Mouse (Mus musculus): ENCODE data around the gene Zbtb42. TPM values are rescaled to one million over a fixed set of nuclear protein-coding genes. Genes with fewer than 3 reads are reported as not detected.
A peak's percentile ranks its signal among the peaks of the same experiment; 100 is the strongest.

The Zbtb42 gene
- polyA plus RNA-seq, 1 experiment from 2014 or later, result 4.9 TPM

DNA sequence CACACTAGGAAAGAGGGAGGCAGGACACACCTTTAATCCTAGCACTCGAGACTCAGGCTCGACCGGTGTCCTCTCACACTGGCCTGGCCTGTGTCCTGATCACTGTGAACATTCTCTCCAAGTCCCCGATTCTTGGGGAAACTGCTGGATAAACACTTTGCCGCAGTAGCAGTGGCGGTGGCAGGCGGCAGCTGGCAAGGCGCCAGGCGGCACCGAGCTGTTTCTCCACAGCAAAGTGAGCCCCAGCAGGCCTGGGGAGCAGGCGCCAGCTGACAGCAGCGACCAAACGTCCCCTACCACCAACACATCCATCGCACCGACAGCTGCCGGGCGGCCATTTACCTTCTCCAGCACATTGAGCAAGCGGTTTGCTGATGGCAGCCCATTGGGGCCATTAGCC is 13.2 kb upstream of the Zbtb42 start:
- 19% methylated on average over 18 of the region's 18 CpGs for WGBS
- Histone ChIP-seq H3K4me1 (ENCODE audit: control insufficient read depth, insufficient read depth, low read length) (peaks cover 95% of the 10 kb centered on the region), H3K4me2 (ENCODE audit: low read depth, low read length) (peak overlapping the region; percentile 34), H3K9me3 (replicated peaks; ENCODE audit: control insufficient read depth, low read length) (no peaks in the 10 kb centered on the region), H3K4me3 (ENCODE audit: low read length) (no peak overlapping the region), H3K9ac (ENCODE audit: low read length) (peak overlapping the region; percentile 59), H3K27ac (ENCODE audit: low read length) (peak overlapping the region; percentile 82), H3K27me3 (ENCODE audit: control insufficient read depth, insufficient read depth, low read length) (no peaks in the 10 kb centered on the region), H3K36me3 (ENCODE audit: control insufficient read depth, insufficient read depth) (peaks cover 30% of the 10 kb centered on the region)
- ATAC-seq (replicated peaks; ENCODE audit: extremely low read depth, insufficient read depth, low FRiP score), result 0 out of 2 replicates have a peak, but pooled peaks have one; percentile 2

DNA sequence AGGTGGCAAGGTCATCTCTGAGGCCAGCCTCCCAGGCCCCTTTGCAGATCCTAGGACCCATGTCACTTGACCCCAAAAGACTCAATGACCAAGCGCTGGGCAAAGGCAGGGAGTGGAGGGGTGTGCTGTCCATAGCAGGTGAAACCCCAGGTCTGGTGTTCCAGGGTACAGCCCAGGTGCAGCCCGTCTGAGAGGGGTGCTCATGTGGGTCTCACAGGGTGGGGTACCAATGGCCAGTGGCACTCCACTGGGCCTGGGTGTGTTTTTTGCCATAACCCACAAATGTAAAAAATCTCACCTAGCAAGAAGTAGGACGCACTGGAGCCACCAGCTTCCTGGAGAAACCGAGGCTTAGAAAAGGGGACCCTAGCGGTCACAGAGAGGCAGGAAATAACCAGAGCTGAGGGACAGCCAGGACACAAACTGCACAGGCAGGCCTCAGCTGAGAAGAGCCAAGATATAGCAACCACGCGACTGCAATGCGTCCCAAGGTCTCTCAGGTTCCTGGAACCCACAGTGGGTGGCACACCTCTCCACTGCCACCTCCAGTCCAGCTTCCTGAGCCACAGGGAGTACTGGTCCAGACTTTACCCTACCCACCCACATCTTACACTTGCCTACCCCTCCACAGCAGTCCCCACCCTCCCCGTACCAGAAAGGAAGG is 12.6 kb upstream of the Zbtb42 start:
- no peak for ATAC-seq (replicated peaks; ENCODE audit: extremely low read depth, insufficient read depth, low FRiP score)
- Histone ChIP-seq H3K9ac (ENCODE audit: low read length) (peak overlapping the region; percentile 59), H3K27me3 (ENCODE audit: control insufficient read depth, insufficient read depth, low read length) (no peaks in the 10 kb centered on the region), H3K36me3 (ENCODE audit: control insufficient read depth, insufficient read depth) (peaks cover 30% of the 10 kb centered on the region), H3K27ac (ENCODE audit: low read length) (peak overlapping the region; percentile 82), H3K4me1 (ENCODE audit: control insufficient read depth, insufficient read depth, low read length) (peaks cover 97% of the 10 kb centered on the region), H3K4me3 (ENCODE audit: low read length) (no peak overlapping the region), H3K9me3 (replicated peaks; ENCODE audit: control insufficient read depth, low read length) (no peaks in the 10 kb centered on the region), H3K4me2 (ENCODE audit: low read depth, low read length) (peak overlapping the region; percentile 34)
- WGBS, result 69% methylated on average over 9 of the region's 9 CpGs

DNA sequence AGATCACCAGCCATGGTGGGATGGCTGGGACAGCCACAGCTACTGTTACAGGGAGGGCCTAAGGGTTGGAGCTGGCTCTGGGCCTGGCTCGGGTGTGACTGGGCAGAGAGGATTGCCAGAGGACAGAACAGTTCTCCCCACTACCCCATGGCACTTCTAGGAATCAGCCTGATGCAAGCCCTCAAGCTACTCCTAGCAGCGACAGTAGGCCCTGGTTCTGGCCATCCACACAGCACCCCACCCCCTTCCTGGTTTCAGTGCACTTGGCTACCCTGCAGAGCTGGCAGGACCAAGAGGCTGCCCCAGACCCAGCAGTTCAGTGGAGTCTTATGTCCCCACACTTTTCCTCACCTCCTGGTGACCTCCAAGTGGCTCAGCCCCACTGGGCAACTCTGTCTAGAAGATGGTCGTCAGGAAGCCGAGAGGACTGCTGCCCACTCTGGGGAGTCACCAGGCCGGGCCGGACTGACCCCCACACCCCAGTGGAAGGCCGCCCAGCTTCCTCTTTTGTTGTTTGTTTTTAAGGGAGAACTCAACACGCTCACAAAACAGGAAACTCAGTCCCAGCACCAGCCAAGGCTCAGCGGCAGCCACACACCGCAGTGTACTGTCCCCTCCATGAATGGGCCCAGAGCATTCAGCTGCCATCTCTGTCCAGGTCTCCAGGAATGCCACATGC is 10.9 kb upstream of the Zbtb42 start:
- peak overlapping the region; percentile 32; the same call in 1 of the 2 replicates for H3K9ac ChIP-seq (ENCODE audit: low read length)
- peaks cover 97% of the 10 kb centered on the region for H3K4me1 ChIP-seq (ENCODE audit: control insufficient read depth, insufficient read depth, low read length)
- peak overlapping the region; percentile 52 for H3K27ac ChIP-seq (ENCODE audit: low read length)
- no peaks in the 10 kb centered on the region for H3K9me3 ChIP-seq (replicated peaks; ENCODE audit: control insufficient read depth, low read length)
- no peak overlapping the region for H3K4me3 ChIP-seq (ENCODE audit: low read length)
- peaks cover 26% of the 10 kb centered on the region for H3K36me3 ChIP-seq (ENCODE audit: control insufficient read depth, insufficient read depth)
- no peak for ATAC-seq (replicated peaks; ENCODE audit: extremely low read depth, insufficient read depth, low FRiP score)
- H3K27me3 ChIP-seq (ENCODE audit: control insufficient read depth, insufficient read depth, low read length), result no peaks in the 10 kb centered on the region
- WGBS, result 54% methylated on average over 10 of the region's 10 CpGs
- no peak overlapping the region for H3K4me2 ChIP-seq (ENCODE audit: low read depth, low read length)

DNA sequence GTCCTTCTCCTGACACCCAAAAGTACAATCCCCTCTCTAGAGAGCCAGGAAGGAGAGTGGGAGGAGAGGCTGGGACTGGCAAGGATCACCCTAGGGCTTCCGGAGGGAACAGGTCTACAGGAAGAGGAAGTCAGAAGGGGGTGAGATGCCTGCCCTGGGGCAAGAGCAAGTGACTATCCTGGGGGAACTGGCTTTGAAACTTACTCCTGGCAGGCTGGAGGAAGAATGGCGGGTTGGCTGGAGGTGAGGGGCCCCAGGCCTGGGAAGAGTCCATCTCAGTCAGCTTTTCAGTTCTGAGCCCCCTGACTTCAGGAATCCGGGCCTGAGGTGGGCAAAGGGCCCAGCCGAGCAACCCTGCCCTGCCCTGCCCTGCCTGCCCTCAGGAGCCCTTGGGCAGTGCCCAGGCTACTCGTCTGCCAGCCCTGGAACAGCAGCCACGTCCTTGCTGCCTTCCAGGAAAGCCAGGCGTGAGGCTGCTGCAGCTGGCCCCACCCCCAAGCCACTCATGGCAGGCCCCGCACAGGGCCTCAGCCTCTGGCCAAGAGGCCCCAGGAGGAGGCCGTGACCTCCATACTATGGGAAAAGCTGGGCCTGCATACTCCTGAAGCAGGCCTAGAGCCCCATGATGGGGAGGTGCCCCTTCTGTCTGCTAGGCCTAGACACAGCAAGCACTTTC is 7.8 kb upstream of the Zbtb42 start:
- Histone ChIP-seq H3K9me3 (replicated peaks; ENCODE audit: control insufficient read depth, low read length) (no peaks in the 10 kb centered on the region), H3K9ac (ENCODE audit: low read length) (peak overlapping the region; percentile 100), H3K36me3 (ENCODE audit: control insufficient read depth, insufficient read depth) (peaks cover 25% of the 10 kb centered on the region), H3K27ac (ENCODE audit: low read length) (peak overlapping the region; percentile 99), H3K4me2 (ENCODE audit: low read depth, low read length) (peak overlapping the region; percentile 81), H3K4me1 (ENCODE audit: control insufficient read depth, insufficient read depth, low read length) (peaks cover 80% of the 10 kb centered on the region), H3K27me3 (ENCODE audit: control insufficient read depth, insufficient read depth, low read length) (no peaks in the 10 kb centered on the region), H3K4me3 (ENCODE audit: low read length) (peak overlapping the region; percentile 98)
- ATAC-seq (replicated peaks; ENCODE audit: extremely low read depth, insufficient read depth, low FRiP score), result 0 out of 2 replicates have a peak, but pooled peaks have one; percentile 7
- WGBS, result 25% methylated on average over 9 of the region's 9 CpGs

DNA sequence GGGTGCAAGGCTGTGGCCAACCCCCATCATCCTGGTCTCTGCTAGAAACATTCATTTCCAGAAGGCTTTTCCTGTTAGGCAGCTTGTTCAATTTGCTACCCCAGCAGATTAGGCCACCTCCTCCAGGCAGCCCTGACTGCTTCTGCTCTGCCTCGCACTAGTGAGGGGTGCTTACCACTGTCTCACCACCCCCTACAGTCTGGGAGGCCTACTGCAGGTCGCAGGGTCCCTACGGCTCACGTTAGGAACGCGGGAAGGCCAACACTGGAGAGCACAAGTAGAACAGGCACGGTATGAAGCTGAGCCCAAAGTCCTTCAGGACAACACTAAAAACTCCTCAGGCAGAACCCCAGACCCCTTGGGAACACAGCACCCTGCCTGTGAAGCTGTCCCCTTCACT is 6.7 kb upstream of the Zbtb42 start:
- H3K27ac ChIP-seq (ENCODE audit: low read length), result peak overlapping the region; percentile 99
- peak overlapping the region; percentile 98 for H3K4me3 ChIP-seq (ENCODE audit: low read length)
- peak overlapping the region; percentile 81 for H3K4me2 ChIP-seq (ENCODE audit: low read depth, low read length)
- peaks cover 70% of the 10 kb centered on the region for H3K4me1 ChIP-seq (ENCODE audit: control insufficient read depth, insufficient read depth, low read length)
- ATAC-seq (replicated peaks; ENCODE audit: extremely low read depth, insufficient read depth, low FRiP score), result no peak
- H3K27me3 ChIP-seq (ENCODE audit: control insufficient read depth, insufficient read depth, low read length), result no peaks in the 10 kb centered on the region
- 58% methylated on average over 7 of the region's 7 CpGs for WGBS
- no peaks in the 10 kb centered on the region for H3K9me3 ChIP-seq (replicated peaks; ENCODE audit: control insufficient read depth, low read length)
- H3K36me3 ChIP-seq (ENCODE audit: control insufficient read depth, insufficient read depth), result peaks cover 24% of the 10 kb centered on the region
- H3K9ac ChIP-seq (ENCODE audit: low read length), result peak overlapping the region; percentile 100

DNA sequence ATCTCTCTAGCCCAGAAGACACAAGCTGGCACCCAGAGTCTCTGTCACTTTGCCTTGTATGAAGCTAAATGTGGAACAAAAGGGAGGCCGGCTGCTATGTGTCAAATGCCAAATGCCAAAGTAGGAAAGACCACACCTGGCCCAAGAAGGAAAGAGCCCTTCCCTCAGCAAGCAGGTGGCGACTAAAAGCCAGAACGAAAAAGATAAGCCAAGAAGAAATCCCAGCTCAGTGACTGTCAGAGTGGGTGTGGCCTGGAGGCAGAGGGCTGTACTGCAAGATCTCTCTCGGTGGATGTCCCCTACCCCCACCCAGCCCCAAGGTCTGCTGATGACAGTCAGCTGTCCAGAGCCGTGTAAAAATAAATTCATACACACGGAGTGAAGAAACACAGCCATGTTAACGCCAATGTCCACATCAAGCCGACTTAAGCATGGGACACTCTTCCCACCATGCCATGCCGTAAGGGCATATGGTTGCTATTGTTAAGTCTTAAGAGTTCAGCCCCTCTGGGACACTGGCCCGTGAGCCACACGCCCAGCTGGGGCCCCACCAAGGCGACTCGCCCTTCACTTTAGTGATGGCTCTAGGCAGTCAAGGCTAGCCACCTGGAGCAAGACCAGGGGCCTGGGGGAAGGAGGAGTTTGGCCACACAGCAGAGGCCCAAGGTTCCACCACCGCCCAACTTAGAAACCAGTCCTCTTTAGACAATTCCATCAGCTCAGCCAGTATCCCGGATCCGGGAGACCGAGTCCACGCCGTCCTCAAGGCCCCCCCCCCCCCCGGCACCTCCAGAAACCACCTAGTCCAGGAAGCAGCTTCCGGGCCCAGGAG is 5.7 kb upstream of the Zbtb42 start:
- H3K36me3 ChIP-seq (ENCODE audit: control insufficient read depth, insufficient read depth), result peaks cover 22% of the 10 kb centered on the region
- H3K4me3 ChIP-seq (ENCODE audit: low read length), result peak overlapping the region; percentile 98
- no peaks in the 10 kb centered on the region for H3K9me3 ChIP-seq (replicated peaks; ENCODE audit: control insufficient read depth, low read length)
- H3K4me1 ChIP-seq (ENCODE audit: control insufficient read depth, insufficient read depth, low read length), result peaks cover 63% of the 10 kb centered on the region
- H3K27me3 ChIP-seq (ENCODE audit: control insufficient read depth, insufficient read depth, low read length), result no peaks in the 10 kb centered on the region
- peak overlapping the region; percentile 99 for H3K27ac ChIP-seq (ENCODE audit: low read length)
- H3K4me2 ChIP-seq (ENCODE audit: low read depth, low read length), result peak overlapping the region; percentile 81
- WGBS, result under 1% methylated on average over 21 of the region's 21 CpGs
- peak; percentile 34; the same call in 1 of the 2 replicates for ATAC-seq (replicated peaks; ENCODE audit: extremely low read depth, insufficient read depth, low FRiP score)
- H3K9ac ChIP-seq (ENCODE audit: low read length), result peak overlapping the region; percentile 100

DNA sequence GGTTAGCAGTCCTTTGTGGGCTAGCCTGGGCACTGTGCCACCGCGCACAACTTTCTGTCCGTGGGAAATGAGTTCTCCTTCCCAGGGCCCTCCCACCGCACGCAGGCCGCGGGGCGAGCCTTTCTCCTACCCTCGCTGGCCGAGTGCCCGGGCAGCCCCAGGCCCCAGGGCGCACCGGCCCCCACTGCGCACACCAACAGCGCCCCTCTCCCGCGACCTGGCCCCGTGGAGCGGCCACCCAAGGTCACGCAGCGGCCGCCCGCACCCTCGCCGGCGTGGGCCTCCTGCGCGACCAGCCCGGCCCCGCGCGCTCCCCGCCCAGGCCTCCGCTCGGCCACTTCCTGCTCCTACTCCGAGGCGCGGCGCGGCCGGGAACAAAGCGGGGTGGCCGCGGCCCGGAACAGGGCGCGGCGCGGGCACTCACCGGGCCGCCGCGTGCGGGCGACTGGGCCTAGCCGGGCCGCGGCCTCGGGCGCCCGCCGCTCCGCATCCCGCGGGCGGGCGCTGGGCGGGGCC is 5.0 kb upstream of the Zbtb42 start:
- peak overlapping the region; percentile 98 for H3K4me3 ChIP-seq (ENCODE audit: low read length)
- no peaks in the 10 kb centered on the region for H3K27me3 ChIP-seq (ENCODE audit: control insufficient read depth, insufficient read depth, low read length)
- H3K9me3 ChIP-seq (replicated peaks; ENCODE audit: control insufficient read depth, low read length), result no peaks in the 10 kb centered on the region
- 1% methylated on average over 35 of the region's 68 CpGs for WGBS
- peaks cover 58% of the 10 kb centered on the region for H3K4me1 ChIP-seq (ENCODE audit: control insufficient read depth, insufficient read depth, low read length)
- peak; percentile 5; the same call in 1 of the 2 replicates for ATAC-seq (replicated peaks; ENCODE audit: extremely low read depth, insufficient read depth, low FRiP score)
- peak overlapping the region; percentile 81 for H3K4me2 ChIP-seq (ENCODE audit: low read depth, low read length)
- H3K27ac ChIP-seq (ENCODE audit: low read length), result peak overlapping the region; percentile 99
- H3K9ac ChIP-seq (ENCODE audit: low read length), result peak overlapping the region; percentile 100
- peaks cover 15% of the 10 kb centered on the region for H3K36me3 ChIP-seq (ENCODE audit: control insufficient read depth, insufficient read depth)

All from heart, embryonic 16.5 days (tissue).